Mouse (Mus musculus) CH12.LX (cell line): Measurements from ENCODE around the gene Il17re.

Experiments
- CHD2 ChIP-seq: IDR thresholded peaks from 2 replicates; pipeline ENCODE4 v1.6.1; 2011; ENCODE audit warnings: low read length, improper control_type of control experiment
- E2F4 ChIP-seq: IDR thresholded peaks from 2 replicates; pipeline ENCODE4 v1.6.1; 2011; ENCODE audit warnings: low read depth, low read length, improper control_type of control experiment; ENCODE audit not compliant: insufficient replicate concordance
- EP300 ChIP-seq: IDR thresholded peaks from 2 replicates; pipeline ENCODE4 v1.6.1; 2011; ENCODE audit warnings: low read length, improper control_type of control experiment
- GABPA ChIP-seq: IDR thresholded peaks from 2 replicates; pipeline ENCODE4 v1.6.1; 2012; ENCODE audit warnings: low read depth, low read length, improper control_type of control experiment, inconsistent platforms; ENCODE audit not compliant: insufficient replicate concordance
- RAD21 ChIP-seq: IDR thresholded peaks from 2 replicates; pipeline ENCODE4 v1.6.1; 2011; ENCODE audit warnings: low read depth, mild to moderate bottlenecking, low read length, improper control_type of control experiment, moderate library complexity
- SIN3A ChIP-seq: IDR thresholded peaks from 2 replicates; pipeline ENCODE4 v1.6.1; 2012; ENCODE audit warnings: low read length, improper control_type of control experiment, inconsistent platforms
- UBTF ChIP-seq: IDR thresholded peaks from 2 replicates; pipeline ENCODE4 v1.6.1; 2012; ENCODE audit warnings: low read depth, mild to moderate bottlenecking, inconsistent platforms, low read length, improper control_type of control experiment, moderate library complexity
- USF2 ChIP-seq: conservative IDR thresholded peaks from 2 replicates; pipeline ENCODE4 v1.6.1; 2011; ENCODE audit warnings: low read depth, low read length, improper control_type of control experiment
- ZKSCAN1 ChIP-seq: IDR thresholded peaks from 2 replicates; pipeline ENCODE4 v1.6.1; 2012; ENCODE audit warnings: low read depth, inconsistent platforms, low read length, improper control_type of control experiment, borderline replicate concordance

DNA sequence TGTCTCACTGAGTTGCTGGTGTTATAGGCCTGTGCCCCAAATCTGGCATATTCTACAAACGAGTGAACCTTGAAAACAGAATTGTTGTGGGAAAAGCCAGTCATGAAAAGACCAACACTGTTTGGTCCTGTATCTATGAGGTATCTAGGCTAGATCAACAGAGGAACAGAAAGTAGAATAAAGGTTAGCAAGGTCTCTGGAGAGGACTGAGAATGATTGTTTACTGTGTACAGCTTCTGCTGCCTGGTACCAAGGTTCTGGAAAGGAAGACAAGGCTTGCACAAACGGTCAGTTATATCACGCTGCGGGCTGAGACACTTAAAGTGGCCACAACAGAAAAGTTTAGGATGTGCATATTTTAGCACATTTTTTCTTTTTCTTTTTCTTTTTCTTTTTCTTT lies 31.6 kb upstream of the Il17re start:
- TF ChIP-seq E2F4 = no peak
- no peak for TF ChIP-seq GABPA
- TF ChIP-seq ZKSCAN1 = no peak
- no peak for TF ChIP-seq USF2
- TF ChIP-seq UBTF = no peak
- TF ChIP-seq RAD21 = no peak
- TF ChIP-seq SIN3A = no peak
- TF ChIP-seq EP300 = no peak
- no peak for TF ChIP-seq CHD2
